Mouse (Mus musculus): ENCODE data around the gene Zfp112. TPM values are rescaled to one million over a fixed set of nuclear protein-coding genes. Genes with fewer than 3 reads are reported as not detected.
"Not testable (repeated sequence)": the region's sequence is repeated elsewhere in the genome, so short reads cannot be mapped to it uniquely, and the experiment has no call there.

The Zfp112 gene
- polyA plus RNA-seq (2021): 2.4 TPM

GRCm38 (mm10) chr7:24112156-24112856 lies at the start of gene Zfp112:
TSS of gene Zfp112 (plus strand) at chr7:24112314.
- CTCF ChIA-PET: interaction anchor here (1.2 kb wide), 2 partner anchors 21 to 27 kb away, joined by 3 to 5 read pairs; partner anchors contain the start of gene Zfp235
- peak; percentile 76 for DNase-seq (ENCODE audit: low read depth, low spot score)
- POLR2A ChIA-PET: no interaction called here
- no peak for TF ChIP-seq CTCF (IDR thresholded peaks at IDR 0.05)
- peak; percentile 96 for ATAC-seq
- in situ Hi-C loops (cut with MboI; ENCODE audit: low pct_unique_long_range_greater_than_20kb): no loop called here
- no peaks in the 10 kb centered on the region for H3K27me3 ChIP-seq

- POLR2A ChIA-PET; CTCF ChIA-PET; H3K27me3 ChIP-seq; DNase-seq (ENCODE audit: low read depth, low spot score); in situ Hi-C loops (cut with MboI; ENCODE audit: low pct_unique_long_range_greater_than_20kb); ATAC-seq: not testable (repeated sequence)
Observed at GRCm38 (mm10) chr7:24074424-24074823, 37.7 kb upstream of the Zfp112 start.

- ChIA-PET POLR2A (interaction anchor here (0.6 to 0.8 kb wide), 2 partner anchors 216 to 303 kb away, joined by 3 to 4 read pairs; no protein-coding TSS in a partner anchor), CTCF (interaction anchor here (1.4 kb wide), 1 partner anchor 51 kb away, joined by 3 read pairs; the partner anchor contains the start of gene Zfp235)
- DNase-seq (ENCODE audit: low read depth, low spot score): peak; percentile 81
- TF ChIP-seq CTCF (IDR thresholded peaks at IDR 0.05): no peak
- in situ Hi-C loops (cut with MboI; ENCODE audit: low pct_unique_long_range_greater_than_20kb): no loop called here
- ATAC-seq: peak; percentile 92
- H3K27me3 ChIP-seq: no peaks in the 10 kb centered on the region
Observed at GRCm38 (mm10) chr7:24081634-24082431, 30.3 kb upstream of the Zfp112 start, which contains the start of gene Zfp180. TSS of gene Zfp180 (plus strand) at chr7:24081924.

GRCm38 (mm10) chr7:24082457-24083235 lies 29.5 kb upstream of the Zfp112 start:
- DNase-seq (ENCODE audit: low read depth, low spot score): peak; percentile 17
- TF ChIP-seq CTCF (IDR thresholded peaks at IDR 0.05): no peak
- in situ Hi-C loops (cut with MboI; ENCODE audit: low pct_unique_long_range_greater_than_20kb): no loop called here

GRCm38 (mm10) chr7:24086871-24087270 lies 25.2 kb upstream of the Zfp112 start:
- POLR2A ChIA-PET: no interaction called here
- no peak for TF ChIP-seq CTCF (IDR thresholded peaks at IDR 0.05)
- in situ Hi-C loops (cut with MboI; ENCODE audit: low pct_unique_long_range_greater_than_20kb): no loop called here
- DNase-seq (ENCODE audit: low read depth, low spot score): no peak
- CTCF ChIA-PET: no interaction called here
- ATAC-seq: no peak
- no peaks in the 10 kb centered on the region for H3K27me3 ChIP-seq

More at GRCm38 (mm10) chr7:24082457-24083235, 29.5 kb upstream of the Zfp112 start:
- H3K27me3 ChIP-seq: no peaks in the 10 kb centered on the region
- peak; percentile 36 for ATAC-seq
- ChIA-PET CTCF (no interaction called here), POLR2A (interaction anchor here (0.6 kb wide), 1 partner anchor 215 kb away, joined by 4 read pairs; no protein-coding TSS in a partner anchor)

- POLR2A ChIA-PET: no interaction called here
- in situ Hi-C loops (cut with MboI; ENCODE audit: low pct_unique_long_range_greater_than_20kb): no loop called here
Observed at GRCm38 (mm10) chr7:24087485-24088125, 24.5 kb upstream of the Zfp112 start.

GRCm38 (mm10) chr7:24104403-24104802 lies 7.7 kb upstream of the Zfp112 start:
- ATAC-seq (no peak), DNase-seq (ENCODE audit: low read depth, low spot score) (no peak)
- in situ Hi-C loops (cut with MboI; ENCODE audit: low pct_unique_long_range_greater_than_20kb): no loop called here
- POLR2A ChIA-PET: no interaction called here
- no peaks in the 10 kb centered on the region for H3K27me3 ChIP-seq
- CTCF ChIA-PET: no interaction called here
- TF ChIP-seq CTCF (IDR thresholded peaks at IDR 0.05): no peak

More at GRCm38 (mm10) chr7:24087485-24088125, 24.5 kb upstream of the Zfp112 start:
- H3K27me3 ChIP-seq: no peaks in the 10 kb centered on the region
- DNase-seq (ENCODE audit: low read depth, low spot score) (no peak), ATAC-seq (no peak)
- CTCF ChIA-PET: no interaction called here
- no peak for TF ChIP-seq CTCF (IDR thresholded peaks at IDR 0.05)

GRCm38 (mm10) chr7:24105144-24105703 lies 6.9 kb upstream of the Zfp112 start:
- ChIA-PET POLR2A (no interaction called here), CTCF (no interaction called here)
- DNase-seq (ENCODE audit: low read depth, low spot score) (no peak), ATAC-seq (no peak)
- no peaks in the 10 kb centered on the region for H3K27me3 ChIP-seq
- TF ChIP-seq CTCF (IDR thresholded peaks at IDR 0.05): no peak
- in situ Hi-C loops (cut with MboI; ENCODE audit: low pct_unique_long_range_greater_than_20kb): no loop called here

- CTCF ChIA-PET: no interaction called here
- H3K27me3 ChIP-seq: no peaks in the 10 kb centered on the region
- in situ Hi-C loops (cut with MboI; ENCODE audit: low pct_unique_long_range_greater_than_20kb): no loop called here
- no peak for TF ChIP-seq CTCF (IDR thresholded peaks at IDR 0.05)
- DNase-seq (ENCODE audit: low read depth, low spot score): no peak
- POLR2A ChIA-PET: interaction anchor here (0.6 kb wide), 1 partner anchor 528 kb away, joined by 5 read pairs; no protein-coding TSS in a partner anchor
- ATAC-seq: no peak
Observed at GRCm38 (mm10) chr7:24110839-24111238, 1.3 kb upstream of the Zfp112 start.

- H3K27me3 ChIP-seq: no peaks in the 10 kb centered on the region
- ATAC-seq (peak; percentile 4), DNase-seq (ENCODE audit: low read depth, low spot score) (no peak)
- no peak for TF ChIP-seq CTCF (IDR thresholded peaks at IDR 0.05)
- CTCF ChIA-PET: no interaction called here
- POLR2A ChIA-PET: interaction anchor here (0.6 kb wide), 1 partner anchor 436 kb away, joined by 5 read pairs; no protein-coding TSS in a partner anchor
- in situ Hi-C loops (cut with MboI; ENCODE audit: low pct_unique_long_range_greater_than_20kb): no loop called here
Observed at GRCm38 (mm10) chr7:24111772-24112155, 350 bp upstream of the Zfp112 start.

All from Patski (cell line).